Mouse (Mus musculus) neural tube, embryonic 14.5 days (tissue): Measurements from ENCODE around the gene Ntsr1. TPM values are rescaled to one million over a fixed set of nuclear protein-coding genes. Genes with fewer than 3 reads are reported as not detected.
A peak's percentile ranks its signal among the peaks of the same experiment; 100 is the strongest.

Experiments
- ATAC-seq: fragments of 200-750 bp; cut with Nextera tagmentation; 2 replicates; pipeline ENCODE4 v1.8.0; 2017; ENCODE audit warnings: low read depth, mild to moderate bottlenecking, moderate TSS enrichment, moderate library complexity
- H3K27ac ChIP-seq: fragments of 300-500 bp; sonication (generic); 2 replicates; pipeline ENCODE4 v1.5.1; 2014; ENCODE audit warnings: low read depth, mild to moderate bottlenecking, control low read depth, low read length, moderate library complexity, mixed read lengths
- H3K27me3 ChIP-seq: fragments of 300-500 bp; sonication (generic); 2 replicates; pipeline ENCODE4 v1.6.1; 2014; ENCODE audit warnings: low read length; ENCODE audit not compliant: control insufficient read depth, insufficient read depth
- H3K36me3 ChIP-seq: fragments of 300-500 bp; sonication (generic); 2 replicates; pipeline ENCODE4 v1.6.1; 2014; ENCODE audit warnings: low read length, mixed read lengths; ENCODE audit not compliant: control insufficient read depth, insufficient read depth
- H3K4me1 ChIP-seq: fragments of 300-500 bp; sonication (generic); 2 replicates; pipeline ENCODE4 v1.6.1; 2014; ENCODE audit warnings: low read length; ENCODE audit not compliant: control insufficient read depth, insufficient read depth
- H3K4me2 ChIP-seq: fragments of 300-500 bp; sonication (generic); 2 replicates; pipeline ENCODE4 v1.6.1; 2014; ENCODE audit warnings: mild to moderate bottlenecking, low read depth, low read length, control low read depth
- H3K4me3 ChIP-seq: fragments of 300-500 bp; sonication (generic); 2 replicates; pipeline ENCODE4 v1.5.1; 2014; ENCODE audit warnings: low read depth, low read length, control low read depth, mixed read lengths
- H3K9ac ChIP-seq: fragments of 300-500 bp; sonication (generic); replicated peaks from 2 replicates; pipeline ENCODE4 v1.6.1; 2014; ENCODE audit warnings: low read depth, mild to moderate bottlenecking, control low read depth, low read length, mixed read lengths
- H3K9me3 ChIP-seq: fragments of 300-500 bp; sonication (generic); 2 replicates; pipeline ENCODE4 v1.6.1; 2016; ENCODE audit warnings: low read length; ENCODE audit not compliant: control insufficient read depth
- WGBS: fragments of 180-500 bp; shearing (Covaris S2); extraction: QIAGEN DNeasy Blood & Tissue Kit; methylation state at CpG from one replicate; pipeline ENCODE4 v1.1.7; 2014; 5-methylcytosine and 5-hydroxymethylcytosine counted together
- polyA plus RNA-seq: library from polyadenylated mRNA; unstranded; fragments of >200 nt; fragmentation: Nextera tagmentation; extraction: Ambion mirVana; gene quantifications from 2 replicates; pipeline ENCODE4 v1.2.1, GENCODE M21; 2014

The Ntsr1 gene
- polyA plus RNA-seq, 1 experiment from 2014 or later = 2.3 TPM

DNA sequence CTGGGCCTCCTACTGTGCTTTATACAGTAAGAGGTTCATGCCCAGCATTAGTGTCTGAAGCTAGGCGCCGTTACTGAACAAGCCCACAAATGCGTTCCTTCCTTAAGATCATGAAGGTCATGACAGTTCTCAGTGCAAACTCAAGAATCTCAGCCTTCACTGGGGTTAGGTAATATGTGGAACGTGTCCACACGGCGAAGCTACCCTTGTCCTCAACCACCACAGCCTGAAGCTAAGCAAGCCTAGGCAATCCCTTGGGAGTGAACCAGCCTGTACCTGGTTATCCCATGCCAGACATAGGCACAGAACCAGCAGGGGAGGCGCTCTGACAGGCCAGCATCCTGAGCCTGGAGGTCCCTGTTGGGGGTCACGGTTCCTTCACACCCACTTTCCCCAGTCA, 30.9 kb upstream of the Ntsr1 start:
- H3K36me3 ChIP-seq = no peaks in the 10 kb centered on the region
- H3K9me3 ChIP-seq = no peaks in the 10 kb centered on the region
- H3K27me3 ChIP-seq = no peaks in the 10 kb centered on the region
- no peak overlapping the region for H3K4me3 ChIP-seq
- no peak overlapping the region for H3K27ac ChIP-seq
- 96% methylated on average over 8 of the region's 8 CpGs for WGBS
- no peak for ATAC-seq
- H3K4me2 ChIP-seq = no peak overlapping the region
- H3K4me1 ChIP-seq = no peaks in the 10 kb centered on the region
- no peak overlapping the region for H3K9ac ChIP-seq

GRCm38 (mm10) chr2:180469768-180470167, 30.0 kb upstream of the Ntsr1 start:
- WGBS = 73% methylated on average over 9 of the region's 9 CpGs
- no peak overlapping the region for H3K4me3 ChIP-seq
- ATAC-seq = no peak
- H3K27ac ChIP-seq = no peak overlapping the region
- no peak overlapping the region for H3K9ac ChIP-seq
- H3K27me3 ChIP-seq = no peaks in the 10 kb centered on the region
- no peaks in the 10 kb centered on the region for H3K4me1 ChIP-seq
- no peak overlapping the region for H3K4me2 ChIP-seq
- H3K9me3 ChIP-seq = no peaks in the 10 kb centered on the region
- H3K36me3 ChIP-seq = no peaks in the 10 kb centered on the region

DNA sequence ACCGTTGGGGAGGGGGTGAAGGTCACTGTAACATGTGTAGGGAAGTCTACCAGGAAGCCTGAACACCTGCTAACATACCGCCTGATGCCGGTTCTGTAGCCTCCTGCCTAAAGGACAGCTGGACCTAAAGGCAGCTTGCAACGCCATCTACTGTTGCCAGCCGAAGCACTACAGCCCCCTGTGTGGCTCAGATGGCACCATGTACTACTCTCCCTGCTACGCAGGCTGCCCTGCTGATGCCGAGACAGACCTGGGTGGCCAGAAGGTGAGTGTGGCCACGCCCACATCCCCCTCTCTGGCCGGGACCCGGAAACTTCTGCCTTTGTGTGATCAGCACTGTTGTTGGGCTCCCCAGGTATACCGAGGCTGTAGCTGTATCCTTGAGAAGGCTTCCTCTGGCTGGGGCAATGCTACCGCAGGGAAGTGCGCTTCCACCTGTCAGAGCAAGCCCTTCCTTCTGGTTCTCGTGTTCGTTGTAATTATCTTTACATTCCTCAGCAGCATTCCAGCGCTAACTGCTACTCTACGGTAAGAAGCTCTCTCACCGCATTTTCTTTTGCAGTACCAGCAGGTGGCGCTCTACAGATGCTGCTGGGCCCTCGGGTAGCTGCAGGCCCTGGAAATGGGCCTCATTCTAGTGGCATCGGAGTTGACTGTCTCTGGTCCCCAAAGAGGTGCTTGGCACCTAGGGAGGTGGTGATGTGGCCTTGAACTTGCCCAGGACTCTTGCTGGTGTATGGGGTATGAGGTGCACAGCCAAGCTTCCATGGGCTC, 27.3 kb upstream of the Ntsr1 start:
- H3K4me2 ChIP-seq = no peak overlapping the region
- WGBS = 3% methylated on average over 21 of the region's 21 CpGs
- no peak overlapping the region for H3K9ac ChIP-seq

GRCm38 (mm10) chr2:180473080-180473440, 26.7 kb upstream of the Ntsr1 start:
- H3K4me2 ChIP-seq = no peak overlapping the region
- peak; percentile 87 for ATAC-seq
- H3K9me3 ChIP-seq = no peaks in the 10 kb centered on the region
- H3K27ac ChIP-seq = no peak overlapping the region
- no peaks in the 10 kb centered on the region for H3K36me3 ChIP-seq
- H3K27me3 ChIP-seq = no peaks in the 10 kb centered on the region
- H3K9ac ChIP-seq = no peak overlapping the region
- WGBS = 40% methylated on average over 7 of the region's 7 CpGs
- no peak overlapping the region for H3K4me3 ChIP-seq
- no peaks in the 10 kb centered on the region for H3K4me1 ChIP-seq

More for the DNA sequence above, 27.3 kb upstream of the Ntsr1 start:
- no peak overlapping the region for H3K4me3 ChIP-seq
- H3K27me3 ChIP-seq = no peaks in the 10 kb centered on the region
- no peaks in the 10 kb centered on the region for H3K9me3 ChIP-seq
- no peak overlapping the region for H3K27ac ChIP-seq
- no peaks in the 10 kb centered on the region for H3K36me3 ChIP-seq
- peak; percentile 38; the same call in 1 of the 2 replicates for ATAC-seq
- H3K4me1 ChIP-seq = no peaks in the 10 kb centered on the region

- Histone ChIP-seq H3K27ac (no peak overlapping the region), H3K4me1 (no peaks in the 10 kb centered on the region), H3K36me3 (no peaks in the 10 kb centered on the region), H3K4me2 (no peak overlapping the region), H3K27me3 (no peaks in the 10 kb centered on the region), H3K4me3 (no peak overlapping the region), H3K9ac (no peak overlapping the region), H3K9me3 (no peaks in the 10 kb centered on the region)
- no peak for ATAC-seq
- 91% methylated on average over 3 of the region's 3 CpGs for WGBS
These were observed 24.9 kb upstream of the Ntsr1 start for GRCm38 (mm10) chr2:180474864-180475263.

GRCm38 (mm10) chr2:180482274-180482673, 17.5 kb upstream of the Ntsr1 start:
- 6% methylated on average over 16 of the region's 16 CpGs for WGBS
- H3K4me2 ChIP-seq = no peak overlapping the region
- H3K9me3 ChIP-seq = no peaks in the 10 kb centered on the region
- ATAC-seq = peak; percentile 60; the same call in 1 of the 2 replicates
- H3K27me3 ChIP-seq = no peaks in the 10 kb centered on the region
- peaks cover 7% of the 10 kb centered on the region; the same call in 1 of the 2 replicates for H3K4me1 ChIP-seq
- no peak overlapping the region for H3K4me3 ChIP-seq
- H3K27ac ChIP-seq = 0 out of 2 replicates have a peak overlapping the region, but pooled peaks have one; percentile 12
- no peaks in the 10 kb centered on the region for H3K36me3 ChIP-seq
- H3K9ac ChIP-seq = no peak overlapping the region

GRCm38 (mm10) chr2:180484882-180485281, 14.9 kb upstream of the Ntsr1 start:
- Histone ChIP-seq H3K4me2 (no peak overlapping the region), H3K27ac (peak overlapping the region; percentile 16), H3K4me3 (no peak overlapping the region), H3K9me3 (no peaks in the 10 kb centered on the region), H3K9ac (no peak overlapping the region), H3K36me3 (no peaks in the 10 kb centered on the region), H3K4me1 (peaks cover 11% of the 10 kb centered on the region; the same call in 1 of the 2 replicates), H3K27me3 (no peaks in the 10 kb centered on the region)
- no peak for ATAC-seq
- 68% methylated on average over 4 of the region's 4 CpGs for WGBS

- H3K27ac ChIP-seq = peak overlapping the region; percentile 16
- no peak overlapping the region for H3K9ac ChIP-seq
- 15% methylated on average over 3 of the region's 3 CpGs for WGBS
- no peaks in the 10 kb centered on the region for H3K9me3 ChIP-seq
- H3K4me3 ChIP-seq = no peak overlapping the region
- H3K4me2 ChIP-seq = no peak overlapping the region
- no peak for ATAC-seq
- H3K36me3 ChIP-seq = no peaks in the 10 kb centered on the region
- no peaks in the 10 kb centered on the region for H3K27me3 ChIP-seq
- H3K4me1 ChIP-seq = peaks cover 11% of the 10 kb centered on the region; the same call in 1 of the 2 replicates
These were observed 14.5 kb upstream of the Ntsr1 start for GRCm38 (mm10) chr2:180485306-180485705.

- 9% methylated on average over 17 of the region's 17 CpGs for WGBS
- H3K27me3 ChIP-seq = no peaks in the 10 kb centered on the region
- ATAC-seq = no peak
- H3K9ac ChIP-seq = no peak overlapping the region; the same call in 1 of the 2 replicates
- H3K9me3 ChIP-seq = no peaks in the 10 kb centered on the region
- peak overlapping the region; percentile 29; the same call in 1 of the 2 replicates for H3K4me2 ChIP-seq
- H3K36me3 ChIP-seq = no peaks in the 10 kb centered on the region
- H3K4me3 ChIP-seq = no peak overlapping the region
- H3K4me1 ChIP-seq = peaks cover 11% of the 10 kb centered on the region; the same call in 1 of the 2 replicates
- H3K27ac ChIP-seq = peak overlapping the region; percentile 40; the same call in 1 of the 2 replicates
These were observed 11.5 kb upstream of the Ntsr1 start for GRCm38 (mm10) chr2:180488210-180488751.
